Mouse (Mus musculus) lung, embryonic 14.5 days (tissue): Measurements from ENCODE around the gene Trmt11. TPM values are rescaled to one million over a fixed set of nuclear protein-coding genes. Genes with fewer than 3 reads are reported as not detected.
A peak's percentile ranks its signal among the peaks of the same experiment; 100 is the strongest.
"Not testable (repeated sequence)": the region's sequence is repeated elsewhere in the genome, so short reads cannot be mapped to it uniquely, and the experiment has no call there.

Experiments used
- ATAC-seq: fragments of 200-750 bp; cut with Nextera tagmentation; 2 replicates; pipeline ENCODE4 v1.8.0; 2017; ENCODE audit warnings: mild to moderate bottlenecking, moderate TSS enrichment, moderate library complexity; ENCODE audit not compliant: insufficient read depth
- DNase-seq: peaks from one replicate; pipeline ENCODE4 v3.0.0-alpha.2; 2015
- H3K27ac ChIP-seq: fragments of 300-500 bp; sonication (generic); 2 replicates; pipeline ENCODE4 v1.5.1; 2014; ENCODE audit warnings: low read depth, mild to moderate bottlenecking, moderate library complexity
- H3K27me3 ChIP-seq: fragments of 300-500 bp; sonication (generic); 2 replicates; pipeline ENCODE4 v1.6.1; 2014; ENCODE audit warnings: low read length, control low read depth; ENCODE audit not compliant: insufficient read depth
- H3K36me3 ChIP-seq: fragments of 300-500 bp; sonication (generic); 2 replicates; pipeline ENCODE4 v1.6.1; 2014; ENCODE audit warnings: control low read depth; ENCODE audit not compliant: insufficient read depth
- H3K4me1 ChIP-seq: fragments of 300-500 bp; sonication (generic); 2 replicates; pipeline ENCODE4 v1.6.1; 2014; ENCODE audit warnings: antibody characterized with exemption, control low read depth; ENCODE audit not compliant: insufficient read depth
- H3K4me2 ChIP-seq: fragments of 300-500 bp; sonication (generic); 2 replicates; pipeline ENCODE4 v1.6.1; 2014; ENCODE audit warnings: mild to moderate bottlenecking
- H3K4me3 ChIP-seq: fragments of 300-500 bp; sonication (generic); 2 replicates; pipeline ENCODE4 v1.5.1; 2014; ENCODE audit warnings: low read depth, low read length
- H3K9ac ChIP-seq: fragments of 300-500 bp; sonication (generic); 2 replicates; pipeline ENCODE4 v1.6.1; 2014
- H3K9me3 ChIP-seq: fragments of 300-500 bp; sonication (generic); 2 replicates; pipeline ENCODE4 v1.6.1; 2016; ENCODE audit warnings: low read depth, low read length, control low read depth
- CTCF ChIP-seq: IDR thresholded peaks from 2 replicates; pipeline ENCODE4 v1.5.1; 2016; ENCODE audit warnings: antibody characterized with exemption, low read depth
- WGBS: fragments of 180-500 bp; shearing (Covaris S2); extraction: QIAGEN DNeasy Blood & Tissue Kit; methylation state at CpG from one replicate; pipeline ENCODE4 v1.1.7; 2014; 5-methylcytosine and 5-hydroxymethylcytosine counted together
- polyA plus RNA-seq: library from polyadenylated mRNA; unstranded; fragments of >200 nt; fragmentation: Nextera tagmentation; extraction: Ambion mirVana; gene quantifications from 2 replicates; pipeline ENCODE4 v1.2.1, GENCODE M21; 2014

Gene Trmt11
- 28.5 and 30.1 TPM in 2 replicates for polyA plus RNA-seq

DNA sequence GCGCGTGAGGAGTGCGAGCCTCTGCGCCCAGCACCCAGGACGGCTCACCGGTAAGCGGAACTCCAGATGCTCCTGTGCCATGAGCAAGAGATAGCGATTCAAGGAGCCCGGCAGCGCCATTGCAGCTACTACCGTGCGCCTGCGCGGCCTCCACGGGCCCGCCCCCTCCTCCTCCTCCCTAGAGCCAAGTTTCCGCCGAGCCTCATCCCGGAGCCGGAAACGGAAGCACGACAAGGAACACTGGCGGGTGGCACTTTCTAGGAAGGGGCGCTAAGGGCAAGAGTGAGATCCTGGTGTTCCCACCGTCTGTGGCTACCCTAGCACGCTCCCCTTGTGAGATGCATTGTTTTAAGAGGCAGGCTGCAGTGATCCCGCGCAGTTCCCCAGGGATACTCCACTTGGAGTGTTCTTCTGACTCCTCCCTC, at the start of gene Trmt11:
Gene Trmt11, minus strand, starts transcription at position 208 of the 425 bp plus-strand sequence.
- H3K4me1 ChIP-seq = peaks cover 3% of the 10 kb centered on the region; the same call in 1 of the 2 replicates
- ATAC-seq (peak; percentile 96), DNase-seq (peak; percentile 94)
- H3K9me3 ChIP-seq = no peaks in the 10 kb centered on the region
- peaks cover 15% of the 10 kb centered on the region for H3K36me3 ChIP-seq
- H3K27me3 ChIP-seq = no peaks in the 10 kb centered on the region
- under 1% methylated on average over 25 of the region's 28 CpGs for WGBS
- H3K4me2 ChIP-seq = peak within 1 kb of the TSS; percentile 61
- peak within 1 kb of the TSS; percentile 81 for H3K27ac ChIP-seq
- H3K4me3 ChIP-seq = peak within 1 kb of the TSS; percentile 78
- no peak for TF ChIP-seq CTCF
- H3K9ac ChIP-seq = peak within 1 kb of the TSS; percentile 83

DNA sequence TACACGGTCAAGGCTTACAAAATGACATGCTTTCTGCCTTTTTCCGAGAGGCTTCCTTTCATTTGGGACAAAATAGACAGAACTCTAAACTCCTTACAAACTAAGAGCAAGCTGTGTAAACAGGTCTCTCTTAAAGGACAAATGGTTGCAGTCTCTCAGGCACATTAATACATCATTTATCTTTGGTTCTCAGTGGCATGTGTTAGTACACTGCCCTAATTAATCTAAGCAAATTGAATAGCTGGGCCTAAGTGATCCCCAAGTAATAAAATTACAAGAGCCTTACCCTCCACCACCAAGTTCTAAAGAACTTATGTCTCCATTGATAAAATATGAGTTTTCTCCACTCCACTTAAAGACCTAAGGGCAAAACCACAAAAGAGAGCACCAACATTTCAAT, 47.1 kb upstream of the Trmt11 start:
- no peak overlapping the region for H3K9ac ChIP-seq
- TF ChIP-seq CTCF = no peak
- no peaks in the 10 kb centered on the region for H3K4me1 ChIP-seq
- no peaks in the 10 kb centered on the region for H3K9me3 ChIP-seq
- H3K27ac ChIP-seq = no peak overlapping the region
- DNase-seq (no peak), ATAC-seq (no peak)
- no peak overlapping the region for H3K4me2 ChIP-seq
- H3K4me3 ChIP-seq = no peak overlapping the region
- H3K36me3 ChIP-seq = peaks cover 3% of the 10 kb centered on the region; the same call in 1 of the 2 replicates
- H3K27me3 ChIP-seq = no peaks in the 10 kb centered on the region
- WGBS = 24% methylated on average over 2 of the region's 2 CpGs

DNA sequence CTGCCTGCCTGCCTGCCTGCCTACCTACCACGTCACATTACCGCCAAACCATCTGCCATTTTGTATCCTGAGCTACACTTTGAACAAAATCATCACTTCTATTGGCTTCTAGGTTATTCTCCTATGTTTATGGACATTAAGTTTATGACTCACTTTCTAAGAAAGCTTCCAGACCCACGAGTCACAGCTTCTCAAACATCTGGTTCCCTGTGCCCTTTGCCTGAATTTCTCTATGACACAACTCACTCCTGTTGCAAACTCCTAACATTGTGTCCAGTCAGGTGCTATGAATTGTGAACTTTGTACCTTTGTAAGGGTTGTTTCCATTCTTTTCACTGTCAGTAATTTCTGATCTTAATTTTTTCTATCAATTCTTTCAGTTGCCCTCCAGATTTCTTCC, 37.7 kb upstream of the Trmt11 start:
- DNase-seq = no peak
- H3K36me3 ChIP-seq = no peaks in the 10 kb centered on the region
- no peak for ATAC-seq
- no peak overlapping the region for H3K9ac ChIP-seq
- TF ChIP-seq CTCF = no peak
- H3K4me3 ChIP-seq = no peak overlapping the region
- WGBS = 67% methylated on average over 3 of the region's 3 CpGs
- no peak overlapping the region for H3K27ac ChIP-seq
- no peak overlapping the region for H3K4me2 ChIP-seq
- H3K27me3 ChIP-seq = no peaks in the 10 kb centered on the region
- no peaks in the 10 kb centered on the region for H3K4me1 ChIP-seq
- no peaks in the 10 kb centered on the region for H3K9me3 ChIP-seq

DNA sequence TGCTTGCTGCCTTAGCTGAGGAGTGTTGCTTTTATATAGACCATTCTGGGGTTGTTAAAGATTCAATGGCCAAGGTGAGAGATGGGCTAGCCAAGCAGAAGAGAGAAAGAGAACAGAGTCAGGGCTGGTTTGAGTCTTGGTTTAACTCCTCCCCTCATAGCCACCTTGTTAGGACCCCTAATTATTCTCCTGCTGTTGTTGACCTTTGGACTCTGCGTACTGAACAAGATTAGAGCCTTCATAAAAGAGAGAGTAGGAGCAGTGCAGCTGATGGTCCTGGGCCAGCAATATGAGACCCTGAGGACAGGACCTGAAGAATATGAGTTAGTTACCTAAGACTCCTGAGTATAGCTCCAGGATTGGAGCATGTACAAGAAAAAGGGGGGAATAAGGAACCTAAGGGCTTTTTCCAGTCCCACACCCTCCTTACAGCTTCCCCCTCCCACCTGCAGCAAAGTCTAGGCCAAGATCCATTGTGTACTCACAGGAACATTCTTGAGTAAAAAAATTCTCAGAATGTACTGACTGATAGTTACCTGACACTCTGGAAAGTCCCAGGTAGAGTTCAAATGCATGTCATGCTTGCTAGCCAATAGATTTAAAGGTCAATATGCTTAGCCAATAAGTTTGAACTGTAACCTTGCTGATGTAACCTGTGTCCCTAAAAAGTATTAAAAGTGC, 36.1 kb upstream of the Trmt11 start:
- H3K9me3 ChIP-seq, H3K4me2 ChIP-seq, ATAC-seq, DNase-seq, H3K27me3 ChIP-seq, H3K27ac ChIP-seq, H3K4me3 ChIP-seq, H3K4me1 ChIP-seq, H3K36me3 ChIP-seq, H3K9ac ChIP-seq: not testable (repeated sequence)
- 70% methylated on average over 1 of the region's 1 CpGs for WGBS

DNA sequence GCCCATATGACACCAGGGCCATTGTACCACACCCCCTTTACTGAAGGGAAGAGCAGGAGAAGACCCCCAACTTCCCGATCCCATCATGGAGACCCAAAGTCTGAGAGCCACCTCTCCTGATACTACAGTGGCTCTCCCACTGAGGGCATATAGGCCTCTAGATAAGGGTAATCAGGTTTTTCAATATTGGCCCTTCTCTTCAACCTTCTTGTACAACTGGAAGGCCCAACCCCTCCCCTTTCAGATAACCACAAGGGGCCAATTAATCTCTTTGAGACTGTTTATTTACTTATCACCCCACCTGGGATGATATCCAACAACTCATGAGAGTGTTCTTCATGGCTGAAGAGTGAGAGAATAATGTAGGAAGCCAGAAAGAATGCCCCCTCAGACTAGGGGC, 32.2 kb upstream of the Trmt11 start:
- no peak for DNase-seq
- Histone ChIP-seq H3K9ac (no peak overlapping the region), H3K27ac (no peak overlapping the region), H3K9me3 (no peaks in the 10 kb centered on the region), H3K4me3 (no peak overlapping the region), H3K36me3 (no peaks in the 10 kb centered on the region), H3K4me2 (no peak overlapping the region), H3K4me1 (no peaks in the 10 kb centered on the region), H3K27me3 (no peaks in the 10 kb centered on the region)
- no peak for TF ChIP-seq CTCF
- ATAC-seq = no peak
- 89% methylated on average over 1 of the region's 1 CpGs for WGBS

DNA sequence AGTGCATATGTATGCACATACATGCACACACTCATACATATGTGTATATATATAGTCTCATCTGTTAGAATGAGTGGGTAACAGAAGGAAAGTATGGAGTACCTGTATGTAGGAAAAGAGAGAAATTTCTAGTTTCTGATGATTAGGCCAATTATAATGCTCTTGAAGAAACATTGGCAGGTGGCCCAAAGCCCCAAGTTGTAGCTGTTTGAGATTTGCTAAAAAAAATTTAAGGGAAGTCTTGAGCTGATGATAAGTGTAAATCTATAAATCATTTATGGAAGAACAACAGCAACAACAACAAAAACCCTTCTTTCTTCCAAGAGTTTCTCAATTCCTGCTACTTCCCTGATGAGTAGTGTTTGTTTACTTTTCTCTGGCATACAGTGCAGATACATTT, 29.4 kb upstream of the Trmt11 start:
- Histone ChIP-seq H3K27me3 (no peaks in the 10 kb centered on the region), H3K9ac (no peak overlapping the region), H3K9me3 (no peaks in the 10 kb centered on the region), H3K36me3 (no peaks in the 10 kb centered on the region), H3K4me2 (no peak overlapping the region), H3K27ac (no peak overlapping the region), H3K4me3 (no peak overlapping the region), H3K4me1 (no peaks in the 10 kb centered on the region)
- TF ChIP-seq CTCF = no peak
- DNase-seq = no peak
- no peak for ATAC-seq

GRCm38 (mm10) chr10:30629513-30629912, 29.0 kb upstream of the Trmt11 start, which contains the start of gene Hint3:
Hint3 (minus strand) TSS chr10:30629632.
- Histone ChIP-seq H3K27me3 (no peaks in the 10 kb centered on the region), H3K9ac (no peak within 1 kb of the TSS), H3K27ac (no peak within 1 kb of the TSS), H3K36me3 (no peaks in the 10 kb centered on the region), H3K9me3 (no peaks in the 10 kb centered on the region), H3K4me1 (no peaks in the 10 kb centered on the region), H3K4me2 (no peak within 1 kb of the TSS), H3K4me3 (no peak within 1 kb of the TSS)
- no peak for ATAC-seq
- WGBS = 74% methylated on average over 3 of the region's 3 CpGs
- no peak for TF ChIP-seq CTCF
- no peak for DNase-seq

GRCm38 (mm10) chr10:30628444-30628843, 27.9 kb upstream of the Trmt11 start:
- not testable (repeated sequence) for H3K4me3 ChIP-seq, H3K4me1 ChIP-seq, H3K9ac ChIP-seq, H3K4me2 ChIP-seq, H3K27ac ChIP-seq, H3K36me3 ChIP-seq, H3K27me3 ChIP-seq, H3K9me3 ChIP-seq, DNase-seq, ATAC-seq
- WGBS = 88% methylated on average over 11 of the region's 11 CpGs
